15 mouse cellular contexts compared by ENCODE assay signal in the genomic region with DNA sequence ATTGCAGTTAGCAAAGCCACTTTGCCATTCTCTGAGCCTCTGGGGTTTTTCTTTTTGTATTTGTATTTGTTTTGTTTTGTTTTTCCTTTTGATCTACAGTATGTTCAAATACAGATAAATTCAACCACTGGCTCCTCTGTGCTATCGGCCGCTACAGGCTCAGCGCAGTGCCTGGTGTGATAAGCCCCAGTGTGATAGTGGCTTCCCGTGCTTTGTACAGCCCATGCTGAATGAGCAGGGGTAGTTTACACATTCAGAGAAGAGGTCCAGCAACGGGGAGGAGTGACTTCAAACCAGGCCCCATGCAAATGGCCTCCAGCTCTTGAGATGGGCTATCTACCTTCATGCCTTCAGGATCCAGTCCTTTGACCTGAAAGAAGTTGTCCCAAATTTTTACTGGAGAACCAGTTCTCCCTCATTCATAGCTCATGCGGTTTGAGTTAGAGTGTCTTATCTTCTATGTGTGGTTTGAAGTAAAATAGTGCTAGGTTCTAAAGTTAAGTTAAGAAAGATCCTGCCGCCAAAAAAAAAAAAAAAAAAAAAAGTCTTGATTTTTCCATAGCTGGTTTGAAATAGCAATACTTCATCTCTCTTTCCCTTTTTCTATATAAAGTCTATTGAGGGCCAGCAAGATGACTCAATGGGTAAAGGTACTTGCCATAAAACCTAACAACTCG. TPM values are rescaled to one million over a fixed set of nuclear protein-coding genes. Genes with fewer than 3 reads are reported as not detected.
DNase-seq lines count a peak whose midpoint lies in the region; ATAC-seq and TF ChIP-seq lines count a peak whose summit lies in the region.
"Had no signal": no experiment of that assay in that cellular context is flagged by ENCODE, and none has a peak within 500 bp of the region (broad histone marks: within the 10 kb centered on the region; RNA-seq: fewer than 3 reads in every experiment).

No protein-coding gene starts in this region.

- no peaks in the 10 kb centered on the region for H3K4me1 ChIP-seq in lung, embryonic 14.5 days (ENCODE audit: insufficient read depth)
- H3K4me1 ChIP-seq in lung, adult 2 months (ENCODE audit: control insufficient read depth, insufficient read depth, low read length): no peaks in the 10 kb centered on the region
- peaks cover 88% of the 10 kb centered on the region for H3K4me1 ChIP-seq in liver, embryonic 15.5 days (replicated peaks)
- no peaks in the 10 kb centered on the region for H3K4me1 ChIP-seq in stomach, embryonic 15.5 days
- H3K4me1 ChIP-seq: hindbrain, embryonic 15.5 days; limb, embryonic 13.5 days had no signal

- no peaks in the 10 kb centered on the region for H3K27me3 ChIP-seq in lung, embryonic 14.5 days (ENCODE audit: insufficient read depth, low read length)
- no peaks in the 10 kb centered on the region for H3K27me3 ChIP-seq in liver, embryonic 15.5 days
- no peaks in the 10 kb centered on the region for H3K27me3 ChIP-seq in stomach, embryonic 15.5 days (replicated peaks)
- H3K27me3 ChIP-seq: hindbrain, embryonic 15.5 days had no signal

- H3K4me3 ChIP-seq in lung, embryonic 14.5 days (ENCODE audit: low read depth, low read length): no peak overlapping the region
- no peak overlapping the region for H3K4me3 ChIP-seq in lung, adult 2 months (replicated peaks; ENCODE audit: extremely low read depth, low read depth, low read length)
- no peak overlapping the region; the same call in 1 of the 2 replicates for H3K4me3 ChIP-seq in liver, embryonic 15.5 days (replicated peaks)
- H3K4me3 ChIP-seq in stomach, embryonic 15.5 days (replicated peaks): no peak overlapping the region
- H3K4me3 ChIP-seq: forebrain, embryonic 10.5 days; heart, embryonic 13.5 days; hindbrain, embryonic 15.5 days; limb, embryonic 13.5 days had no signal

- no peaks in the 10 kb centered on the region for H3K36me3 ChIP-seq in lung, embryonic 14.5 days (ENCODE audit: insufficient read depth)
- H3K36me3 ChIP-seq in liver, embryonic 15.5 days (replicated peaks): no peaks in the 10 kb centered on the region
- H3K36me3 ChIP-seq in stomach, embryonic 15.5 days: no peaks in the 10 kb centered on the region
- H3K36me3 ChIP-seq: forebrain, embryonic 10.5 days; heart, embryonic 13.5 days; hindbrain, embryonic 15.5 days; limb, embryonic 13.5 days had no signal

- H3K9ac ChIP-seq in lung, embryonic 14.5 days: no peak overlapping the region
- H3K9ac ChIP-seq in liver, embryonic 15.5 days: peak overlapping the region; percentile 29
- H3K9ac ChIP-seq in stomach, embryonic 15.5 days: no peak overlapping the region
- H3K9ac ChIP-seq: heart, embryonic 13.5 days; hindbrain, embryonic 15.5 days; limb, embryonic 13.5 days had no signal

- ATAC-seq in lung, embryonic 14.5 days (ENCODE audit: insufficient read depth): peak; percentile 56; the same call in 1 of the 2 replicates
- peak; percentile 76 for ATAC-seq in common myeloid progenitor, adult 5-6 weeks (replicated peaks; ENCODE audit: low read depth, poor library complexity, severe bottlenecking)
- peak; percentile 99 for ATAC-seq in liver, embryonic 15.5 days (ENCODE audit: insufficient read depth)
- peak; percentile 93 for ATAC-seq in stomach, embryonic 15.5 days (ENCODE audit: insufficient read depth, low FRiP score, low read depth)

- TF ChIP-seq POLR2A in lung, adult 2 months (IDR thresholded peaks at IDR 0.05; ENCODE audit: borderline replicate concordance, extremely low read depth, low read depth, low read length): no peak

- no peaks in the 10 kb centered on the region for H3K9me3 ChIP-seq in lung, embryonic 14.5 days (ENCODE audit: low read depth, low read length)
- H3K9me3 ChIP-seq in liver, embryonic 15.5 days (replicated peaks): no peaks in the 10 kb centered on the region
- H3K9me3 ChIP-seq in stomach, embryonic 15.5 days: no peaks in the 10 kb centered on the region
- H3K9me3 ChIP-seq: forebrain, embryonic 10.5 days; heart, embryonic 13.5 days; hindbrain, embryonic 15.5 days; limb, embryonic 13.5 days had no signal

- H3K27ac ChIP-seq in lung, embryonic 14.5 days (ENCODE audit: low read depth): no peak overlapping the region
- H3K27ac ChIP-seq in liver, embryonic 15.5 days (replicated peaks): peak overlapping the region; percentile 93
- H3K27ac ChIP-seq in stomach, embryonic 15.5 days: no peak overlapping the region
- H3K27ac ChIP-seq: hindbrain, embryonic 15.5 days; limb, embryonic 13.5 days had no signal

- no peak for TF ChIP-seq CTCF in lung, embryonic 14.5 days (IDR thresholded peaks at IDR 0.05; ENCODE audit: low read depth)
- no peak for TF ChIP-seq CTCF in lung, adult 2 months (IDR thresholded peaks at IDR 0.05; ENCODE audit: insufficient read depth, low read length)

- WGBS in lung, embryonic 14.5 days: 67% methylated on average over 8 of the region's 8 CpGs
- WGBS in lung, adult 2 months: 78% methylated on average over 8 of the region's 8 CpGs
- 13% methylated on average over 8 of the region's 8 CpGs for WGBS in liver, embryonic 15.5 days (ENCODE audit: insufficient replicate concordance)
- WGBS in stomach, embryonic 15.5 days: 60% methylated on average over 8 of the region's 8 CpGs

- H3K4me2 ChIP-seq in lung, embryonic 14.5 days: no peak overlapping the region
- H3K4me2 ChIP-seq in liver, embryonic 15.5 days: peak overlapping the region; percentile 58
- no peak overlapping the region for H3K4me2 ChIP-seq in stomach, embryonic 15.5 days
- H3K4me2 ChIP-seq: heart, embryonic 13.5 days; hindbrain, embryonic 15.5 days; limb, embryonic 13.5 days had no signal

- DNase-seq in lung, embryonic 14.5 days: no peak
- DNase-seq in lung, adult 2 months: no peak
- no peak for DNase-seq in ovary, adult 18-20 months (ENCODE audit: low spot score)
- DNase-seq in kidney, postnatal 4 days: no peak
- DNase-seq in kidney, postnatal 14 days: no peak
- DNase-seq: embryo, embryonic 11 days; layer of hippocampus, postnatal 36 days; right cerebral cortex, postnatal 14 days had no signal

RNA-seq across cellular contexts. Expression of a gene that starts 8.5 kb away (rescaled TPM):
- polyA plus RNA-seq in lung, embryonic 14.5 days (2014; fragmentation: Nextera tagmentation; extraction: Ambion mirVana): 1.6 and 2.3 TPM in 2 replicates
- 5.8 and 9.3 TPM in 2 replicates for polyA plus RNA-seq in lung, adult 2 months (2012; rRNA removed)
- total RNA-seq in common myeloid progenitor, adult 5-6 weeks (2017): 3.4 and 5.3 TPM in 2 replicates
- polyA plus RNA-seq in liver, embryonic 15.5 days (2015; fragmentation: Nextera tagmentation; extraction: Ambion mirVana): 78.5 and 82.8 TPM in 2 replicates
- polyA plus RNA-seq in stomach, embryonic 15.5 days (2015; fragmentation: Nextera tagmentation; extraction: Ambion mirVana): 8.4 and 13.2 TPM in 2 replicates
